Mouse (Mus musculus) MEL (cell line): Measurements from ENCODE around the gene Senp5.

ENCODE experiments used
- CTCF ChIP-seq, 3 experiments: IDR thresholded peaks in 2 of 3; conservative IDR thresholded peaks in 1 of 3; 2 replicates each; pipeline ENCODE4 v1.5.1; 2011 to 2012; ENCODE audit warnings: low read length in 3 of 3, low read depth in 2 of 3, mild to moderate bottlenecking in 2 of 3, improper control_type of control experiment in 1 of 3, inconsistent platforms in 1 of 3, mixed read lengths in 1 of 3, moderate library complexity in 1 of 3; ENCODE audit not compliant: control insufficient read depth in 1 of 3, insufficient read depth in 1 of 3, poor library complexity in 1 of 3, severe bottlenecking in 1 of 3
- EP300 ChIP-seq, 2 experiments: IDR thresholded peaks; 2 replicates each; pipeline ENCODE4 v1.6.1; 2011; ENCODE audit warnings: improper control_type of control experiment in 2 of 2, low read length in 2 of 2, low read depth in 1 of 2, mild to moderate bottlenecking in 1 of 2
- GATA1 ChIP-seq: IDR thresholded peaks from 2 replicates; pipeline ENCODE4 v1.6.1; 2011; ENCODE audit warnings: low read depth, low read length, improper control_type of control experiment
- MEF2A ChIP-seq: IDR thresholded peaks from 2 replicates; pipeline ENCODE4 v1.6.1; 2014; ENCODE audit warnings: low read depth, mild to moderate bottlenecking, inconsistent platforms, low read length, improper control_type of control experiment; ENCODE audit not compliant: poor library complexity, insufficient replicate concordance, severe bottlenecking; ENCODE audit errors: extremely low read depth
- TCF12 ChIP-seq: IDR thresholded peaks from 2 replicates; pipeline ENCODE4 v1.6.1; 2014; ENCODE audit warnings: low read depth, mild to moderate bottlenecking, inconsistent platforms, low read length, improper control_type of control experiment, moderate library complexity
- ZC3H11A ChIP-seq: IDR thresholded peaks from 2 replicates; pipeline ENCODE4 v1.6.1; 2012; ENCODE audit warnings: low read depth, mild to moderate bottlenecking, inconsistent platforms, low read length, improper control_type of control experiment

DNA sequence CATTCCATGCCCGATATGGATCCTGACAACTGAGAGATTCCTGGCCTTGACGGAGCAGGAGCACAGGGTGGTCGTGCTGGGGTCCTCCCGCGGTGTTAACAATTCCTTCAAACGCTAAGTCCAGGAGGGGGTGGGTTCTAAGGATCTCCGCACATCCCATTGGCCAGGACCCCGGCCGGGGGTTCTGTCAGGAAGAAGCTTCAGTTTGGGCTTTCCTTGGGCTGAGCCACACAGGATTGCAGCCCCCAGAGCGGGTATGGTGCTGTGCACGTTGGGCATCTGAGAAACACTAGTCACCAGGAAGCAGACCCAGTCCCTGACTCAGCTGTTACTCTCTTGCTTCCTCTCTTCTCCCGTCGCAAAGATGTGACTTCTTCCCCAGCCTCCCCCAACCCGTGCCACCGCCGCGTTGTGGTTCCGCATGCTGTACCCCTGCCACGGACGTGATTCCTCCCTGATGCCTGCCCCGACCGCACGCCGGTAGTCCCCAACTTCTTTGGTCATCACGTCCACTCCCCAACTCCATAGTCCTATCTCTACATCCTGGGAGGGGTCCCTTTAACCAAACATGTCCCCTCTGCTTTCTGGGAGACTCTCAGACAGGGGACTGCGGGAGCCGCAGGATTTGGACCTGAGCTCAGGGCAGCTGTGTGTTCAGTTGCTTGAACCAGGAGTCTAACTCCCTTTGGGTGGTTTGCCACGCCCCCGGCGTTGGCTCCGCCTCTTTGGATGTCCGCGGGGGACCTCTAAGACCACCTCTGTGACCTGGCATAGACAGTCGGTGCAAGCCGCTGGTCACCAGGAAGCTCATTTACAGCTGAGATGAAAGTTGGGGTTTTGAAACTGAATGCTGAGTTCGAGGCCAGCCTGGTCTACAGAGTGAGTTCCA is 67.8 kb downstream of the Senp5 start:
- TF ChIP-seq EP300 (IDR thresholded peaks at IDR 0.05; ENCODE audit: low read depth in 1 of 2, low read length in 2 of 2) (no peak), CTCF (IDR thresholded peaks at IDR 0.05 in 2 of 3, conservative IDR thresholded peaks at IDR 0.05 in 1 of 3; ENCODE audit: control insufficient read depth in 1 of 3, insufficient read depth in 1 of 3, low read depth in 2 of 3, low read length in 3 of 3, poor library complexity in 1 of 3, severe bottlenecking in 1 of 3) (no peak), ZC3H11A (no peak), GATA1 (no peak), MEF2A (no peak), TCF12 (no peak)
